Mouse (Mus musculus) hindbrain, embryonic 11.5 days (tissue): ENCODE measurements around the gene S100a6. TPM values are rescaled to one million over a fixed set of nuclear protein-coding genes. Genes with fewer than 3 reads are reported as not detected.

Source experiments
- ATAC-seq: fragments of 200-750 bp; cut with Nextera tagmentation; 2 replicates; pipeline ENCODE4 v1.8.0; 2017; ENCODE audit warnings: mild to moderate bottlenecking, moderate TSS enrichment, moderate library complexity; ENCODE audit not compliant: low FRiP score
- DNase-seq: peaks from one replicate; pipeline ENCODE4 v3.0.0-alpha.2; 2015; ENCODE audit warnings: low spot score
- H3K27ac ChIP-seq: fragments of 300-500 bp; sonication (generic); 2 replicates; pipeline ENCODE4 v1.5.1; 2014; ENCODE audit warnings: mild to moderate bottlenecking, low read depth, low read length
- H3K27me3 ChIP-seq: fragments of 300-500 bp; sonication (generic); 2 replicates; pipeline ENCODE4 v1.6.1; 2014; ENCODE audit warnings: mild to moderate bottlenecking, low read length, moderate library complexity, mixed read lengths; ENCODE audit not compliant: control insufficient read depth, insufficient read depth
- H3K36me3 ChIP-seq: fragments of 300-500 bp; sonication (generic); 2 replicates; pipeline ENCODE4 v1.6.1; 2014; ENCODE audit warnings: mild to moderate bottlenecking, low read length, moderate library complexity, mixed read lengths; ENCODE audit not compliant: control insufficient read depth, insufficient read depth
- H3K4me1 ChIP-seq: fragments of 300-500 bp; sonication (generic); replicated peaks from 2 replicates; pipeline ENCODE4 v1.6.1; 2014; ENCODE audit warnings: low read length, mixed read lengths; ENCODE audit not compliant: control insufficient read depth, insufficient read depth
- H3K4me2 ChIP-seq: fragments of 300-500 bp; sonication (generic); replicated peaks from 2 replicates; pipeline ENCODE4 v1.6.1; 2014; ENCODE audit warnings: mild to moderate bottlenecking, low read depth, low read length
- H3K4me3 ChIP-seq: fragments of 300-500 bp; sonication (generic); 2 replicates; pipeline ENCODE4 v1.5.1; 2014; ENCODE audit warnings: low read depth, low read length
- H3K9ac ChIP-seq: fragments of 300-500 bp; sonication (generic); 2 replicates; pipeline ENCODE4 v1.6.1; 2014; ENCODE audit warnings: low read depth, low read length
- H3K9me3 ChIP-seq: fragments of 300-500 bp; sonication (generic); 2 replicates; pipeline ENCODE4 v1.6.1; 2016; ENCODE audit warnings: low read length; ENCODE audit not compliant: control insufficient read depth
- WGBS: fragments of 180-500 bp; shearing (Covaris S2); extraction: QIAGEN DNeasy Blood & Tissue Kit; methylation state at CpG from one replicate; pipeline ENCODE4 v1.1.7; 2014; 5-methylcytosine and 5-hydroxymethylcytosine counted together
- polyA plus RNA-seq: library from polyadenylated mRNA; unstranded; fragments of >200 nt; fragmentation: Nextera tagmentation; extraction: Ambion mirVana; gene quantifications from 2 replicates; pipeline ENCODE4 v1.2.1, GENCODE M21; 2014

Gene S100a6
- polyA plus RNA-seq, 1 experiment from 2014 or later = 25.9 TPM

GRCm38 (mm10) chr3:90614611-90615251, 2.0 kb downstream of the S100a6 start:
- Histone ChIP-seq H3K4me3 (no peak overlapping the region), H3K27ac (no peak overlapping the region), H3K4me1 (peaks cover 2% of the 10 kb centered on the region; the same call in 1 of the 2 replicates), H3K4me2 (no peak overlapping the region), H3K9ac (no peak overlapping the region), H3K9me3 (no peaks in the 10 kb centered on the region), H3K27me3 (no peaks in the 10 kb centered on the region), H3K36me3 (no peaks in the 10 kb centered on the region)
- DNase-seq (no peak), ATAC-seq (no peak)
- 84% methylated on average over 11 of the region's 11 CpGs for WGBS

- 17% methylated on average over 7 of the region's 7 CpGs for WGBS
- ATAC-seq (0 out of 2 replicates have a peak, but pooled peaks have one; percentile 37), DNase-seq (peak; percentile 53)
- H3K27me3 ChIP-seq = no peaks in the 10 kb centered on the region
- H3K4me1 ChIP-seq = peaks cover 2% of the 10 kb centered on the region; the same call in 1 of the 2 replicates
- H3K4me3 ChIP-seq = no peak overlapping the region
- H3K9ac ChIP-seq = no peak overlapping the region
- no peaks in the 10 kb centered on the region for H3K9me3 ChIP-seq
- H3K36me3 ChIP-seq = no peaks in the 10 kb centered on the region
- no peak overlapping the region for H3K27ac ChIP-seq
- no peak overlapping the region for H3K4me2 ChIP-seq
Measured at GRCm38 (mm10) chr3:90615415-90615814, 2.7 kb downstream of the S100a6 start.

- Histone ChIP-seq H3K27me3 (no peaks in the 10 kb centered on the region), H3K36me3 (no peaks in the 10 kb centered on the region), H3K27ac (no peak overlapping the region), H3K4me1 (peaks cover 2% of the 10 kb centered on the region; the same call in 1 of the 2 replicates), H3K4me2 (no peak overlapping the region), H3K4me3 (no peak overlapping the region), H3K9me3 (no peaks in the 10 kb centered on the region), H3K9ac (no peak overlapping the region)
- ATAC-seq = no peak
- 88% methylated on average over 1 of the region's 1 CpGs for WGBS
- DNase-seq = no peak
Measured at GRCm38 (mm10) chr3:90615911-90616310, 3.2 kb downstream of the S100a6 start.

- WGBS = 19% methylated on average over 1 of the region's 1 CpGs
- Histone ChIP-seq H3K9ac (no peak overlapping the region), H3K9me3 (no peaks in the 10 kb centered on the region), H3K27me3 (no peaks in the 10 kb centered on the region), H3K4me3 (no peak overlapping the region), H3K27ac (no peak overlapping the region), H3K36me3 (no peaks in the 10 kb centered on the region), H3K4me1 (peaks cover 2% of the 10 kb centered on the region; the same call in 1 of the 2 replicates), H3K4me2 (no peak overlapping the region)
- DNase-seq (no peak), ATAC-seq (no peak)
Measured at GRCm38 (mm10) chr3:90617586-90617985, 4.9 kb downstream of the S100a6 start.

- no peaks in the 10 kb centered on the region for H3K36me3 ChIP-seq
- no peaks in the 10 kb centered on the region for H3K9me3 ChIP-seq
- no peak for ATAC-seq
- no peak overlapping the region for H3K4me3 ChIP-seq
- 57% methylated on average over 7 of the region's 7 CpGs for WGBS
- no peak overlapping the region for H3K27ac ChIP-seq
- H3K27me3 ChIP-seq = no peaks in the 10 kb centered on the region
- no peak overlapping the region for H3K9ac ChIP-seq
- no peaks in the 10 kb centered on the region for H3K4me1 ChIP-seq
- DNase-seq = no peak
- H3K4me2 ChIP-seq = no peak overlapping the region
Measured at GRCm38 (mm10) chr3:90621552-90621951, 8.9 kb downstream of the S100a6 start.

GRCm38 (mm10) chr3:90623435-90624071, 10.9 kb downstream of the S100a6 start:
- Histone ChIP-seq H3K27ac (no peak overlapping the region), H3K36me3 (no peaks in the 10 kb centered on the region), H3K4me3 (no peak overlapping the region), H3K9ac (no peak overlapping the region), H3K4me2 (no peak overlapping the region), H3K27me3 (no peaks in the 10 kb centered on the region), H3K4me1 (no peaks in the 10 kb centered on the region), H3K9me3 (no peaks in the 10 kb centered on the region)
- WGBS = 6% methylated on average over 2 of the region's 2 CpGs
- DNase-seq = peak; percentile 48
- ATAC-seq = peak; percentile 56; the same call in 1 of the 2 replicates

- ATAC-seq (no peak), DNase-seq (no peak)
- Histone ChIP-seq H3K4me1 (no peaks in the 10 kb centered on the region), H3K9ac (no peak overlapping the region), H3K9me3 (no peaks in the 10 kb centered on the region), H3K4me2 (no peak overlapping the region), H3K27me3 (no peaks in the 10 kb centered on the region), H3K36me3 (no peaks in the 10 kb centered on the region), H3K27ac (no peak overlapping the region), H3K4me3 (no peak overlapping the region)
- WGBS = 76% methylated on average over 5 of the region's 5 CpGs
Measured at GRCm38 (mm10) chr3:90625496-90625895, 12.8 kb downstream of the S100a6 start.

GRCm38 (mm10) chr3:90626266-90627021, 13.8 kb downstream of the S100a6 start:
- 81% methylated on average over 9 of the region's 9 CpGs for WGBS
- H3K4me2 ChIP-seq = no peak overlapping the region
- H3K27ac ChIP-seq = no peak overlapping the region

More at GRCm38 (mm10) chr3:90626266-90627021, 13.8 kb downstream of the S100a6 start:
- Histone ChIP-seq H3K9me3 (no peaks in the 10 kb centered on the region), H3K36me3 (no peaks in the 10 kb centered on the region), H3K27me3 (no peaks in the 10 kb centered on the region), H3K9ac (no peak overlapping the region), H3K4me3 (no peak overlapping the region), H3K4me1 (no peaks in the 10 kb centered on the region)
- ATAC-seq (no peak), DNase-seq (no peak)
